Mouse (Mus musculus): Measurements from ENCODE around the gene Rhobtb1. TPM values are rescaled to one million over a fixed set of nuclear protein-coding genes. Genes with fewer than 3 reads are reported as not detected.
A peak's percentile ranks its signal among the peaks of the same experiment; 100 is the strongest.

Rhobtb1 gene
- polyA plus RNA-seq, 1 experiment from 2014 or later = 18.3 TPM

DNA sequence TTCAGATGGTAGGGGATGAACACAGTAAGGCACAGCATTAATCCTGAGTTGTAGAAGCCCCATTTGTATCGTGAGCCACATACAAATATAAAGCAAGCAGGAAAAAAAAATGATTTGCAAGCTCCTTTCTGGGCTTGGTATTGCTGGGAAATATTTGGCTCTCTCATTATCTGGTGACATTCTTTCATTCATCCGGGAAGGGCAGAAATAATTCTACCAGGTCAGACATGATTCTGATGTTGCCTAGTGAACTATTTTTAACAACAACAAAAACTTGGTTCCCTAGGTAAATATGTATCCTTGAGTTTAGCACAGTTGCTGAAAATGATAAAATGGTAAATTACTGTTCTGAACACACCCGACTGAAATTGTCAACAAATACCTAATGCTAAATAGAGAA lies 21.2 kb downstream of the Rhobtb1 start:
- Histone ChIP-seq H3K36me3 (ENCODE audit: control insufficient read depth, insufficient read depth, low read length) (no peaks in the 10 kb centered on the region), H3K27me3 (ENCODE audit: control insufficient read depth, insufficient read depth, low read length) (no peaks in the 10 kb centered on the region), H3K4me3 (ENCODE audit: low read depth, low read length) (no peak overlapping the region), H3K9me3 (ENCODE audit: control insufficient read depth, low read length) (no peaks in the 10 kb centered on the region), H3K27ac (ENCODE audit: low read depth, low read length) (no peak overlapping the region), H3K4me1 (replicated peaks; ENCODE audit: control insufficient read depth, insufficient read depth, low read length) (no peaks in the 10 kb centered on the region), H3K9ac (ENCODE audit: low read depth, low read length) (no peak overlapping the region), H3K4me2 (replicated peaks; ENCODE audit: low read depth, low read length) (no peak overlapping the region)
- DNase-seq (ENCODE audit: low spot score) (no peak), ATAC-seq (ENCODE audit: low FRiP score) (no peak)
- WGBS = 89% methylated on average over 3 of the region's 3 CpGs

DNA sequence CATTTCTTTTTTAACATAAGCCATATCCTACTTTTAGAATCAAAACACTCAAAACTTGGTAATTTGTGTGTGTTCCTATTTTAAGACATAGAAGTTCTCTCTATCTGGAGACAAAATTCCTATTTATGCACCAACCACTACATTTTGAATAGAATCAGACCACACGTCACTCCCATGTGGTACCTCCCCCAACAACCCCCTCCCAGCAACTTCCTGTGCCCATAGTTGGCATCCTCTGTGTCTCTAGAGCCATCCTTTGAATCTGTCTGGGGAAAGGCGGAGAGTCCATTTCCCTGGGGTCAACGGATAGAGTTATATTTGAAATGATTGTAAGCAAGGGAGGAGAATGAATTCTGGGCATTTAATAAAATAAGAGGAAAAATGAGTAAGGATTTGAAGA lies 24.9 kb downstream of the Rhobtb1 start:
- no peak overlapping the region for H3K9ac ChIP-seq (ENCODE audit: low read depth, low read length)
- no peak for ATAC-seq (ENCODE audit: low FRiP score)

DNA sequence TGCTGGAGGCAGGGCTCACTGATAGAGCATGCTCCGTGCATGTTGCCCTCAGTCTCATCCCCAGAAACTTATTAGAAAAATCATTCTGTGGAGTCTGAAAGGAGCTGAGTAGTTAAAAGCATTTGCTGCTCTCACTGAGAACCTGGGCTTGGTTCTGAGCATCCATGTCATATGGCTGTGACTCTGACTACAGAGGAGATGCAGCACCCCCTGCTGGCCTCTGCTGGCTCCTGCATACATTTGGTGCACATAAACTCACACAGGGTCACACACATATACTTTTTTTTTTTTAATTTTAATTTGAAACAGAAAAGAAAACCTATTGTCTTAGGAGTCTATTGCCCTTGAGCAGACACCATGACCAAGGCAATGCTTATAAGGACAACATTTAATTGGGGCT lies 28.1 kb downstream of the Rhobtb1 start:
- Histone ChIP-seq H3K36me3 (ENCODE audit: control insufficient read depth, insufficient read depth, low read length) (no peaks in the 10 kb centered on the region), H3K4me2 (replicated peaks; ENCODE audit: low read depth, low read length) (no peak overlapping the region), H3K9me3 (ENCODE audit: control insufficient read depth, low read length) (no peaks in the 10 kb centered on the region), H3K4me1 (replicated peaks; ENCODE audit: control insufficient read depth, insufficient read depth, low read length) (no peaks in the 10 kb centered on the region), H3K27me3 (ENCODE audit: control insufficient read depth, insufficient read depth, low read length) (no peaks in the 10 kb centered on the region), H3K27ac (ENCODE audit: low read depth, low read length) (no peak overlapping the region), H3K4me3 (ENCODE audit: low read depth, low read length) (no peak overlapping the region), H3K9ac (ENCODE audit: low read depth, low read length) (no peak overlapping the region)
- ATAC-seq (ENCODE audit: low FRiP score) (no peak), DNase-seq (ENCODE audit: low spot score) (no peak)
- WGBS = 96% methylated on average over 1 of the region's 1 CpGs

More for the DNA sequence above, 24.9 kb downstream of the Rhobtb1 start:
- Histone ChIP-seq H3K9me3 (ENCODE audit: control insufficient read depth, low read length) (no peaks in the 10 kb centered on the region), H3K27me3 (ENCODE audit: control insufficient read depth, insufficient read depth, low read length) (no peaks in the 10 kb centered on the region), H3K4me2 (replicated peaks; ENCODE audit: low read depth, low read length) (no peak overlapping the region), H3K4me3 (ENCODE audit: low read depth, low read length) (no peak overlapping the region), H3K27ac (ENCODE audit: low read depth, low read length) (no peak overlapping the region), H3K4me1 (replicated peaks; ENCODE audit: control insufficient read depth, insufficient read depth, low read length) (no peaks in the 10 kb centered on the region), H3K36me3 (ENCODE audit: control insufficient read depth, insufficient read depth, low read length) (no peaks in the 10 kb centered on the region)
- WGBS = 79% methylated on average over 3 of the region's 3 CpGs
- no peak for DNase-seq (ENCODE audit: low spot score)

DNA sequence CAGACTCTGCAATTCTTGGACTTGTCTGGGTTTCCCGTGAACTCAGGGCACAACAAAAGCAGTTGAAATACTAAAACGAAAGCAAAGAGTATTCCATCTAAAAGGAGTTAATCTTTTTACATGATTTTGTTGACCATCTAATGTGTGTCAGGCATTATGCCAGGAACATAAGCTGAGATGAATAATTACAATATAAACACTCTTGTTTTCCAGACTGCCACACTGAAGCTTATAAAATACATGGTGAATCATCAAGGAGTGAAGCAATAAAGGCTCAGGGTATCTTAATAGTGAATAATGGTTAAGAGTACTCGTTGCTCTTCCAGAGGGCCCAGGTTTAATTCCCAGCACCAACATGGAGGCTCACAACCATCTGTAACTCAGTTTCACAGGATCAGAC lies 29.8 kb downstream of the Rhobtb1 start:
- Histone ChIP-seq H3K4me1 (replicated peaks; ENCODE audit: control insufficient read depth, insufficient read depth, low read length) (no peaks in the 10 kb centered on the region), H3K4me2 (replicated peaks; ENCODE audit: low read depth, low read length) (no peak overlapping the region), H3K9me3 (ENCODE audit: control insufficient read depth, low read length) (no peaks in the 10 kb centered on the region), H3K9ac (ENCODE audit: low read depth, low read length) (no peak overlapping the region), H3K36me3 (ENCODE audit: control insufficient read depth, insufficient read depth, low read length) (no peaks in the 10 kb centered on the region), H3K27ac (ENCODE audit: low read depth, low read length) (no peak overlapping the region), H3K4me3 (ENCODE audit: low read depth, low read length) (no peak overlapping the region), H3K27me3 (ENCODE audit: control insufficient read depth, insufficient read depth, low read length) (no peaks in the 10 kb centered on the region)
- no peak for ATAC-seq (ENCODE audit: low FRiP score)
- WGBS = 76% methylated on average over 3 of the region's 3 CpGs
- no peak for DNase-seq (ENCODE audit: low spot score)

DNA sequence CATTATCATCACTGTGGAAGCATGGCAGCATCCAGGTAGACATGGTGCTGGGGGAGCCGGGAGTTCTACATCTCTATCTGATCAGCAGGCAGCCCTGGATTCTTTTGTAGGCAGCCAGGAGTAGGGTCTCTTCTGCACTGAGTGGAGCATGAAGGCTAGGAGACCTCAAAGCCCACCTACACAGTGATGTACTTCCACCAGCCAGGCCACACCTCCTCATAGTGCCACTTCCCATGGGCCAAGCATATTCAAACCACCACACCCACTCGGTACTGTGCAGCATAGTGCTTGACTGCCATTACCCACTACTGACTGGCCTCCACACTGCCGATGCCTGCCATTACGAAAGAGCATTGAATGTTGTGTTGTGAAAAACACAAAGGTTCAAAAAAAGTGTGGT lies 33.7 kb downstream of the Rhobtb1 start:
- H3K27me3 ChIP-seq (ENCODE audit: control insufficient read depth, insufficient read depth, low read length) = no peaks in the 10 kb centered on the region
- no peaks in the 10 kb centered on the region for H3K4me1 ChIP-seq (replicated peaks; ENCODE audit: control insufficient read depth, insufficient read depth, low read length)
- no peak for DNase-seq (ENCODE audit: low spot score)
- no peak for ATAC-seq (ENCODE audit: low FRiP score)
- no peaks in the 10 kb centered on the region for H3K36me3 ChIP-seq (ENCODE audit: control insufficient read depth, insufficient read depth, low read length)
- no peaks in the 10 kb centered on the region for H3K9me3 ChIP-seq (ENCODE audit: control insufficient read depth, low read length)
- H3K4me2 ChIP-seq (replicated peaks; ENCODE audit: low read depth, low read length) = no peak overlapping the region
- no peak overlapping the region for H3K4me3 ChIP-seq (ENCODE audit: low read depth, low read length)
- WGBS = 96% methylated on average over 4 of the region's 4 CpGs
- H3K27ac ChIP-seq (ENCODE audit: low read depth, low read length) = no peak overlapping the region
- no peak overlapping the region for H3K9ac ChIP-seq (ENCODE audit: low read depth, low read length)

DNA sequence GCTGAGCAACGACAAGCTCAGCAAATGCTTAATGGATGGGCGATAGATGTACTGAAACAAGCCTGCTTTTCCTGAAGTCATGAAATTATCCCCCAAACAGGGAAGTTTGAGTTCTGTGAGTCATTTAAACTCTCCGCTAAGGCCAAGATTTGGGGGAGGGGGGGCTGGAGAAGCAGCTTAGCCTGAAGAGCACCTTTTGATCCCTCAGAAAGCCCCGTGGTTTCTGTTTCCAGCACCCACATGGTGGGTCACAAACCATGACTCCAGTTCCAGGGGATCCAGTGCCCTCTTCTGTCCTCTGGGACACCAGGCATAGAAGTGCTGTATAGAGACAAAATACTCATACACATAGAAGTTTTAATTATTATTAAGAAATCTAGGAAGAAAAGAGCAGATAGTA lies 34.2 kb downstream of the Rhobtb1 start:
- Histone ChIP-seq H3K27ac (ENCODE audit: low read depth, low read length) (no peak overlapping the region), H3K4me2 (replicated peaks; ENCODE audit: low read depth, low read length) (no peak overlapping the region), H3K27me3 (ENCODE audit: control insufficient read depth, insufficient read depth, low read length) (no peaks in the 10 kb centered on the region), H3K4me1 (replicated peaks; ENCODE audit: control insufficient read depth, insufficient read depth, low read length) (no peaks in the 10 kb centered on the region), H3K9ac (ENCODE audit: low read depth, low read length) (no peak overlapping the region), H3K9me3 (ENCODE audit: control insufficient read depth, low read length) (no peaks in the 10 kb centered on the region), H3K4me3 (ENCODE audit: low read depth, low read length) (no peak overlapping the region), H3K36me3 (ENCODE audit: control insufficient read depth, insufficient read depth, low read length) (no peaks in the 10 kb centered on the region)
- DNase-seq (ENCODE audit: low spot score) (no peak), ATAC-seq (ENCODE audit: low FRiP score) (no peak)
- 76% methylated on average over 4 of the region's 4 CpGs for WGBS

DNA sequence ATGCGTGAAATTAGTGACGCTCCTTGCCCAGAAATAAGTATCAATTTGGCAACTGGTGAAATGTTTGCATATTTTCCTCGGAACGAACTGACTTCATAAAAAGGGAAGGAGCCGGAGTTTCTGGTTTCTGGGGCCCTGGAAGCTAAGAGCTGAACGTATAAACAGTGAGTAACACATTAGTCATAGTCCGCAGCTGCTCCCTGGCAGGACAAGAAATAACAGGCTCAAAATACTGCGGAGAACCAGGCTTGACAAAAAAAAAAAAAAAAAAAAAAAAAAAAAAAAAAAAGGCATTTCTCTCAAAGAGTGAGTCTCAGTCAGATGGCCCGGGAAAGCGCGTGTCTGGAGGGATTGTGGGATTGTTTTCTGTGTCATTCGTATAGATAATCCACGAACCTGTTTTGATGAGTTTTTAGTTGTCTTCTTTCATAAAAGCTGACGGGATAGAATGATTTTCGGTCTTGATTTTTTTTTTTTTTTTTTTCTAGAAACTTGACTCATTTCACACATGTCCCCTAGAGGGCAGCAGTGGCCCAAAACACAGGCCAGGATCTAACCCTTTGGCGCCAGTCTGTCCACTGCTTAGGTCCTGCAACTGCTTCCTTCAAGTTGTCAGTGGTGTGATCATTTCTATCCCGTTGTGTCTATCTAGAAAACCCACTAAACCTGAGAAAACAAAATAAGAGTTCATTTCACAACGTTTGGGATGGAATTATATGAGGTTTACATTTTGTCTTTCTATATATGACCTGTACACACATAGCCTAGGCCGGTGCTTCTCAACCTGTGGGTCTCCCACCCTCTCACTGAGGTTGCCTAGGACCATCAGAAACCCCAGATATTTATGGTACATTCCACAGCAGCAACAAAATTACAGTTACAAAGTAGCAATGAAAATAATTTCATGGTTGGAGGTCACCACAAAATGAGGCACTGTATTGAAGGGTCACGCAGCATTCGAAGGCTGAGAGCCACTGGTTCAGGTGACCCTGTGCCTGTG lies 35.0 kb downstream of the Rhobtb1 start:
- Histone ChIP-seq H3K4me3 (ENCODE audit: low read depth, low read length) (no peak overlapping the region), H3K27me3 (ENCODE audit: control insufficient read depth, insufficient read depth, low read length) (no peaks in the 10 kb centered on the region), H3K27ac (ENCODE audit: low read depth, low read length) (no peak overlapping the region), H3K9me3 (ENCODE audit: control insufficient read depth, low read length) (no peaks in the 10 kb centered on the region), H3K36me3 (ENCODE audit: control insufficient read depth, insufficient read depth, low read length) (no peaks in the 10 kb centered on the region), H3K9ac (ENCODE audit: low read depth, low read length) (no peak overlapping the region), H3K4me1 (replicated peaks; ENCODE audit: control insufficient read depth, insufficient read depth, low read length) (no peaks in the 10 kb centered on the region), H3K4me2 (replicated peaks; ENCODE audit: low read depth, low read length) (peak overlapping the region; percentile 40)
- 31% methylated on average over 21 of the region's 21 CpGs for WGBS
- DNase-seq (ENCODE audit: low spot score) (peak; percentile 80), ATAC-seq (ENCODE audit: low FRiP score) (no peak; the same call in 1 of the 2 replicates)

DNA sequence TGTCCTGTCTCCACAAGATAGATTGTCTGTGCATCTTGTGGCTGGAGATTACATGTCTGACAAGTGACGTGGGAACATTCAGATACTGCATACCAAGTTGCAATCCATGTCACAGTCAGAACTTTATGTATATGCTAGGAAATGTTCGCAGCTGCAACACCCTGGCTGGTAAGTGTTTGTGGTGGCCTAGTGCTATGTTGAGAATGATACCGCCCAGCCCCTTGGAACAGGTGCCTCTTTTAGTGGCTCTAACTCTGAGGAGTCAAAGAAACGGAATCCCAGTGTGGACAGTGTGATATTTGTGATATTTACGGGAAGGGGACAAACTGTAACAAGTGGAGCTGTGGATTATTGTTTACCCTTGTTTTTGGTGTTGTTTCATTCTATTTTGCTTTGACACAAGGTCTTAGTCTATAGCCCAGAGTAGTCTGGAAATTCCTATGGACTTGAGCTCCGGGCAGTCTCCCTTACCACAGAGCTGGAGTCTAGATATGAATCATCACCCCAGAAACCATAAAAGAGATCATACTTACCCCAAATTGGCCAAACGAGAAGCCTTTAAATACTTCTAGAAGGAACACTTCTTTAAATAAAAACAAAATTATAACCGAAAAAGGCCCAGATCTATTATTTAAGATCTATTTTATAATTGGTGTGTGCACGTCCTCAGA lies 36.7 kb downstream of the Rhobtb1 start:
- ATAC-seq (ENCODE audit: low FRiP score) (no peak), DNase-seq (ENCODE audit: low spot score) (no peak)
- Histone ChIP-seq H3K4me3 (ENCODE audit: low read depth, low read length) (no peak overlapping the region), H3K36me3 (ENCODE audit: control insufficient read depth, insufficient read depth, low read length) (no peaks in the 10 kb centered on the region), H3K4me1 (replicated peaks; ENCODE audit: control insufficient read depth, insufficient read depth, low read length) (no peaks in the 10 kb centered on the region), H3K9ac (ENCODE audit: low read depth, low read length) (no peak overlapping the region), H3K9me3 (ENCODE audit: control insufficient read depth, low read length) (no peaks in the 10 kb centered on the region), H3K4me2 (replicated peaks; ENCODE audit: low read depth, low read length) (no peak overlapping the region), H3K27me3 (ENCODE audit: control insufficient read depth, insufficient read depth, low read length) (no peaks in the 10 kb centered on the region), H3K27ac (ENCODE audit: low read depth, low read length) (no peak overlapping the region)
- WGBS = 91% methylated on average over 9 of the region's 9 CpGs

Measured in hindbrain, embryonic 11.5 days (tissue).